Mouse (Mus musculus): ENCODE measurements around the gene Gatb. TPM values are rescaled to one million over a fixed set of nuclear protein-coding genes. Genes with fewer than 3 reads are reported as not detected.

The Gatb gene
- total RNA-seq, 2 experiments from 2014 or later, result 38.4 to 43.7 TPM

DNA sequence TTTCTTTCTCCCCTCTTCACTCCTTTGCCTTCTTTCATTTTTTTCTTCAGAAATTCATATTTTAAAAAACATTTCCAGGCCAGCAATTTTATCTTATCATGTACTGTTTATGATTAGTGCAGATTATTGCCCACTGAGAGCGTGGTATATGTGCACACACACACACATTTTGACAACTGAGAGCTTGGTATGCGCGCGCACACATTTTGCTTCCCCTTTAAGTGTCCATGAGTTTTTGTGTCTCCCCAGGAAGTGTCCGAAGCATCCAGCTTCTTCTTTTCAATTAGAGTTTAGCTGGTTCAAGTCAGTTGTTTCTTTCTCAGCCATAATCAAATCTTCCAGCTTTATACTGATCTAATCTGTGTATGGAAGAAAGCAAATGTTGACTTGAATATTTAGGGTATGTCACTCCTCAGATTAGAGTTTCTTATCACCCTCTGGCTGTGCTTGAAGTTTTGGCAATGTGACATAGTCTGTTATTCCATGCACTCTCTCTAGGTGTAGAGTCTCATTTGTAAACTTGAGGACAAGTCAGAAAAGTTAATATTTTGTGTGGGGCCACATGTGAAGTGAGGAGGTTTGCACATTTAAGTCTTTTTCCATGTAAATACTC is 18.8 kb downstream of the Gatb start:
- no peak for DNase-seq

DNA sequence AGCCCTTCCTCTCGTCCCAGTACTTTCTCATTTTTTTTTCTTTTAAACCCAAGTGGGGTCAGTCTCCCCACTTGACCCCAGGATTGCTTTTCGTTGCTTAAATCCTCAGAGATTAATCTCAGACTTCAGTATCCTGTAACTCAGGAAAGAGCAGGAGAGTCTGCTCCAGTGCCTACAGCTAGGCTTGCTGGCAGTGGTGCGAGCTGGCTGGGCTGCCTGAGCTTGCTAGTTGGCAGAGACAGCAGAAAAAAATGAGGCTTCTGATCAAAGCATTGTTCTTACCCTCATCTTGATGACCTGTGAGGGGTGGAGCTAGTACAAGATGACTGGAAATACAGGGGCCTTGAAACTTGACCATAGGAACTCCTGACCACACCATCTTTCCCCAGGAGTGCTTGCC is 20.5 kb downstream of the Gatb start:
- DNase-seq, result peak; percentile 12

DNA sequence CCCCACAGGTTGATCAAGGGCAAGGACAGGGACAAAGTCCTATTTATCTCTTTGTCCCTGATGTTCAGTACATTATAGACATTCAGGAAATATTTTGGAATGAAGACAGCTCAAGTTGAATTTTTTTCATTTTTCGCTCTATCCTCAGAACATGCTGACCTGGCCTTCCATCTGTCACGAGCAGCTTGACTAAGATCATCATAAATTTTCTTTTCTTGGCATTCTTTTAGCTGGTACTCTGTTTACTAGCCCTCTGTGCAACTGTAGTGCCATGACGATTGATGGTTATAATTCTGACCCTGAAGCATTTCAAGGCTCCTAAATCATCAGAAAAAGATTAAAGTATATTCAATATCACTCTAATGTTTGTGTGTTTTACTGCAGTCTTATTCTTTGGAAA is 25.6 kb downstream of the Gatb start:
- DNase-seq, result peak; percentile 6

DNA sequence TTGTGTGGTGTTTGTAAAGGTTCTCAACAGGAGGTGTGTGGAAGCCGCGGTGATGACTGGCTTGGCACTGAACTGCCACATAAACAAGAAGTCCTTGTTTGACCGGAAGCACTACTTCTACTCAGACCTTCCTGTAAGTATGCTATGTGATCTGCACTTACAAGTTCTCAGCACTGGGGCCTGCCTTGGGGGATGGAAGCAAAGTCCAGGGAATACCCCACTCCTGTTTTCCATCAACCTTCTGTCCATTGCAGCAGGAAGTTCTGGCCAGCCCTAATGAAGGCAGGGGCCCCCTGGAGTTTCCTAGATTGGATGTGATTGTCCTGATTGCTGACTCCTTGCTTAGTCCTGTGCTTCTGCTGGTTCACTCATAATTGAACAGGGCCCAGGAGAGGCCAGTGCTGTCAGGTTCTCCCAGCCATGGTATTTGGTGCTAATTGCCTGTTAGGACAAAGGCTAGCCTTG is 28.0 kb downstream of the Gatb start:
- no peak for DNase-seq

DNA sequence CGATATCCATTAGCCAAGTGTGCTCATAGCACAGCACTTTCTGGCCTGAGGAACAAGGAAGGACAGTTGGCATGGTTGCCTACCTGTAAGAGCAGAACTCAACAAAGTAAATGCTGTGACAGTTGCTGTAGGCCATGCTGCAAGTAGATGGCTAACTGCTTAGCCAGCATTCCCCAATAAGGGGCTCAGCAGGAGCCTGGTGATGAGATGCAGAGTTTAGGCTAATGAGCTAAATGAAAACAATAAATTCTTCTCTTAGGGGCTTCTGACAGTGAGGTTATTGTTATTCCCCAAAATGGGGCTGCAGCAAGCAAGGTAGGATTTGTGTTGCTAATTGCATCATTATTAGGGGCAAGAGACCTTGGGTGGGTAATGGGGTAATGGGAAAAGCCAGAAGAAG is 29.9 kb downstream of the Gatb start:
- DNase-seq, result no peak

DNA sequence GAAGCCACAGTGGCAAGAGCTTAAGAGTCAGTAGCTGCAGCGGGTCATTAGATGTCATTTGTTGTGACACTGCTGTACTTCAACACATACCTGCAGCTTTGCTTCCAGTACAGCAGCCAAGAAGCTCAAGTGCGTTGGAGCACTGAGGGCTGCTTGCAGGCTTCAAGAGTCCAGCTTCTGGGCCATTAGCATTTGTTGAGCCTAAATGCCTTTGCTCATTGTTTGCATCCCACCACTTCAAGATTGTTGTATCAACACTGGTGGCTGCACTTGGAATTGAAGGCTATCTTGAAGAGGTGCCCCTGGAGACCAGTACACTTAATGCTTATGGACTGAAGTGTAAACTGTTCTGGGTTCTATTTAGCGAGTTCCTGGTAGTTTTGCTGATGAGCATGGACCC is 33.0 kb downstream of the Gatb start:
- DNase-seq, result no peak

DNA sequence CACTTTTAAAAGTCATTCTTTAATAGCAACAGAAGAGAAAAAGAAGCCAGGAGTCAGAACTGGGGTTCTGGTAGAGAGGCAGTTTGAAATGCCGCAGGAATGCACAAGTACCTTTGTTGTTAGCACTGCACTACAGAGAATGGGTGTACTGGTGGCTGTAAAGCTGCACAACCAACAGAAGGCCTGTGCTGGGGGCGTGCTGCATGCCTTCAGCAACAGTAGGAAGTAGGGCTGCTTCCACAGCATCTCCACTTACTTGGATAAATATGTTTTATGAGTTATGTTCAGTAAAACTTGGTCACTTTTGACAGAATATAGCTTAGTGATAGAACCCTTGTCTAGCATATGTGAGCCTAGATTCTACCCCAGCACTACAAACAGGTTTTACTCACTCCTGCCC is 33.8 kb downstream of the Gatb start:
- no peak for DNase-seq

DNA sequence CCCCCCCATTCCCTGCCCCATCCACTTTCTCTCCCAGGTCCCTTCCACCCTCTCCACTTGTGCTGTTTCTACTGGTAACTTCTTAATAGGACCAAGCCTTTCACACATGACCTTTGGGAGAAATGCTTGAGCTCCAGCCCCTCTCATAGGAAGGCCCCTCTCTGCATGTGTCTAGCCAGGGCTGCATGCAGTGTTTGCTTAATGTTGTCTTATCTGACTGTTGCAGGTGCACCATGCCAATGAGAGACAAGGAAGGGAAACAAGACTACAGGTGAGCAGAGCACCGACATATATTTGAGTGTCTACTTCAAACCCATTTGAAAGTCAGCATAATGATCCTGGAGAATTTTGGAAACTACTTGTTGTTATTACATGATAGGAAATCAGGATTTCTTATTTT is 42.5 kb downstream of the Gatb start:
- no peak for DNase-seq

DNA sequence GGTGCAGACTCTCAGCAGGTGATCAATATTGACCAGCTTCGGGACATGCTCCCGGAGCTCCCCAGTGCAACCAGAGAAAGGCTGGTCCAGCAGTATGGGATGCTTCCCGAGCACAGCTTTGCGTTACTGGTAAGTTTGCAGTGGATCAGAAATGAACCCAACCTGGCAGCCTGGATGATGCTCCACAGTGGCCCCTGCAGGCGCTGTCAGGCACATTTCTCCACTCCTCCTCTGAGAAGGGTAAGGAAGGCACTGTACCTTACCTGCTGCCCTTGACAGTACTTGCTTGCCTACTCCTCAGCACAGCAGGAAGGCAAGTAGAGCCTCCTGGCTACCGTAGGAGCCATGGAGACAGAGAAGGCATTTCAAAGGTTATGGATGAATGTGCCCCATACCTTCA is 45.0 kb downstream of the Gatb start:
- peak; percentile 13 for DNase-seq

DNA sequence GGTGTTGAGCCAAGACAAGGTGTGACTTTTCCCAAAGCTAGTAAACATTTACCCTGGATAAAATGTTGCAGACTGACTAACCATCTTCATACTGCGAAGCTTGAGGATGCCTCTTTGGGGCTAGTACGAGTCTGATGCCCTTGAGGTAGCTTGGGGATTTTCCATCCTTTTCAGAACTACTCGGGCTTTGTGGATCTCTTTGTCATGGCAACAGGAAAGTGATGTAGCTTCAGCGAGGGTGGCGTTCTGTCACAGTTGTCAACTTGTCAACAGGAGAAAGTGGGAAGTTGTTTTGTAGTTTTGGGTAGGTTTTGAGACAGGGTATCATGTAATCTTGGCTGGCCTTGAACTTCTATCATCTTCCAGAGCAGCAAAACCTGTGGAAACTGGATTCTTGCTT is 45.4 kb downstream of the Gatb start:
- DNase-seq, result no peak

DNA sequence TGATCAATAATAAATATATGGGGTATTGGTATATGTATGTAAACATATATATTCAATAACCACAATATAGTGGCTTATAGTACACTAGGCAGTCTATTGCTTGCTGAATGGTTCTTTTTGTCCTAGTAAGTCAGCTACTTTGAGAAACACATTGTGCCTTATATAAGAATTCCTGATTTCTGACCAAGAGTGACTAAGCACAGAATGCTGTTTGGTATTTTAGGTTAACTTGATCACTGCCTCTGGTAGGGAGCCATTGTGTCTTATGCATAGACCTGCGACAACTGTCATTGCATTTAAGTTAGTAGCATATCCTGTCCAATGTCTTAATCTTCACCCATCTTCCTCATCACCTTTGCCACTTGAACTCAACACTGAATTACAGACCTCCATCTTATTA is 45.8 kb downstream of the Gatb start:
- DNase-seq, result no peak

DNA sequence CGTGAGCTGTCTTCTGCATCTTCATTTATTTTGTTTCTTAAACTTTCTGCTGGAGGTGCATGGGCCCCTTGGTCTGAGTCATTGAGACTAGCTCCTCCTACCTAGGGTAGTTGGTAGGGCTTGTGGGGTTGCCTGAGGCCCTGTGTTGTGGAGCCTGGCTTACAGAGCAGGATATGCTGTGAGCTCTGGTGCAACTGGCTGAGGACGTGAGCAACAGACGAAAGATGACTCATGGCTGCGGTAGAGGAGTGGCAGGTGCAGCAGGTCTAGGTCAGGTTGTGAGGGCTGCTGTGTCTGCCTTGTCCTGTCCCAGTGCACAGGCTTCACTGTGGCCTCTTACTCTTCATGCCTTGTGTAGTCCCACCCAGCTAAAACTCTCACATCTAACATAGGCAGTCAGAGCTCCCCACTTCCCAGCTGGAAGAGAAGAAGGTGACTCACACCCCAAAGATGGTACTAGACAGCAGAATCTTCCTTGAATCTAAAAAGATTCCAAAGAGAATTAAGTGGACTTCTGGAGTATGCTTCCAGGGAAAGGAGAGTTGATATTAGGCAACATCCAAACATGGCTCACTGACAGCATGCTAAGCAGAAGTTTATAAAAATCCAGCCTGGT is 56.1 kb downstream of the Gatb start:
- no peak for DNase-seq

DNA sequence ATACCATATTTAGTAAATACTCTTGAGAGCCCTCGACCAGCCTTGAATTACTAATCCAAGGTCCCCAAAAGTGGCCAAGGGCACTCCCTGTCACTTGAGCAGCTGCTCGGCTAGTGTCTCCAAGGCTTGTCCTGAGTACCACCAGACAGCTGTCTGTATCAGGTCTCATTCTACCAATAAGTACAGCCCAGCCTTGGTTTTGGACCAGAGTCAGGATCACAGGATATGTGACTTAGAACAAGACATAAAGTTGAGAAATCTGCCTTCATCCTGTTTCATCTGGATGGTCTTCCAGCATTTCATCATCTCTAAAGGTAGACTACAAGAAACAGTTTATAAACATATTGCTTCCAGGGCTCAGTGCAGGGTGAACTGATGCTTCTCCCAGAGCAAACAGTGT is 59.8 kb downstream of the Gatb start:
- no peak for DNase-seq

DNA sequence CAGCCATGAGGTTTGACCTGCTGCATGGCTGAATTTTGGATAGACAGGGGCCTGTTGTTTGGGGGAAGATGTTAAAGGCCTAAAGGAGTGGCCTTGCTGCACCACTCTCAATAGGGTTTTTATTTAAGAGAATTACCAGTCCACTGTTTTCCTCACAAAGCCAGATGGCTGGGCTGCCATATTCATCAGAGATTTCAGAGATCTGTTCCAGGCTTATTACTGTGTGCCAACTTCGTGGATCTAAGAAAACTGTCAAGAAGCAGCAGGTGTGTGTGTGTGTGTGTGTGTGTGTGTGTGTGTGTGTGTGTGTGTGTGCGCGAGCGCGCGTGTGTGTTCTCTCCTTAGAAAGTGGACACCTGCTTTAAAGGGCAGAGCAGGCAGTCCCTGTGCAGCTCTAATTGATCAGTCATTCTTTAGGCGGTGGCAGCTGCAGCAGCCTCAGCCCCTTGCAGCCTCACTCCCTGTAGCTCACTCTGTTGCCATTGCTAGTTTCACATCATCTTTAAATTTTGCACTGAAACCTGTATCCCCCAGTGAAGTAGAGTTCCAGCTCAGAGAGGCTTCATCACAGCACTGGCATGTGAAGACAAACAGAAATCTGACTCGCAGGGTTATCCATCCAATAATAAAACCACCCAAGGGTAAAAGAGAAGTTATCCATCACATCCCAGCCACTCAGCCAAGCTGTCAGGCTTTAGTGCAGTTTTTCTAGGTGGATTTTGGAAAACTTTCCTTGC is 60.6 kb downstream of the Gatb start:
- no peak for DNase-seq

DNA sequence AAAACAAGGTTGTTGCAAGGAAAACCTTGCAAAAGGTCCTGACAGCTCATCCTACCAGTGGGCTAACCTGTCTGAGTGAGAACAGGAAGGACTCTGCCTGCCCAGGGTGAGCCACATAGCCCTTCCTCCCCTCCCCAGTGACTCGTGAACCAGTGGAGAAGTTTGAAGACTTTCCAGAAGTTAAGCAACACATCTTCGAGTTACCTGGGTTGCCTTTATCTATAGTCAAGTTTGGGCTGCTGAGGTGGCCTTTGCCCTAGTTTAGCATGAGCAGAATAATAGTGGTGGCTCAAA is 61.2 kb downstream of the Gatb start:
- no peak for DNase-seq

DNA sequence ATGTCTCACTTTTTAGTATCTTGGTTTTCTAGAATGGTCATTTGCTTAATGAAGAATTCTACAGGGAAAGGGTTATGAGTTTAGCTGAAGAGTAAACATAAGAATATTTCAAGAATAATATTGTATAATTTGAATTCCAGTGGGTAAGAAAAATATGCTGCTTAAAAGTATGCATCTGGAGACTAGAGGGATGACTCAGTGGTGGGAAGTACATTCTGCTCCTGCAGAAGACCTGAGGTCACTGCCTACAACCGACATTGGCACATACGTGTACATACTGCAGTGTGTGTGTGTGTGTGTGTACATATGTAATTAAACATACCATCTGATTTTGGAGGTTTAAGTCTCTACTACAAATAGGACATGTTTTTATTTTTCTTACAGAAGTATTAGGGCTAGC is 61.7 kb downstream of the Gatb start:
- no peak for DNase-seq

DNA sequence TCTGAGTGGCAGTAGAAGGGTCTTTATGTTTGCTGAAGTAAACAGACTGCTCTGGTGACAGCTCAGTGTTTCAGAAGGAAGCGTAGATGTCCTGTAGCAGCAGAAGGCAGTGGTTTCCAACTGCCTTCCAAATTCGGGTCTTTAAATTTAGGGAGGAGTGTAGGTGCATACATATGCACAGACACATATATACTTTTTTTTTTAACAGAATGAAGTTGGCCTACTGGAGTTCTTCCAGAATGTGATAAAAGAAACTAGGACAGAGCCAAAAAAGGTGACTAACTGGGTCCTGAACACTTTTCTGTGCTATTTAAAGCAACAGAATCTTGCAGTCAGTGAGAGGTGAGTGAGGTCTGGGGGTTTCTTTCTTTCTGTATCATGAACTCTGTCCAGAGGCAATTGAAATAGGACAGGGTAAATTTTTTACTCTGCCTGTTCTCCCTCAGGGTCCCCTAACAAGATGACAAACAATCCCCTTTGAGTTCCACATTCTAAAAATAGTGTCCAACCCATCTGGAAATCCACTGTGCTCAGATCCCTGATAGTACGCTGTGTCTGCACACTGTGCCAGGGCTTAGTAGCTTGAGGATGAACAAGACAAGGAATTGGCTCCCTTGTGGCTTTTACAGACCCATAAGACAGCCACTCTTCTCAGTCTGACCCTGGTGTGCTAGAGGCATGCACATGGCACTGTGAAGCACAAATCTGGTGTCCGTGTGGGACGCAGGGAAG is 63.0 kb downstream of the Gatb start:
- DNase-seq, result no peak

DNA sequence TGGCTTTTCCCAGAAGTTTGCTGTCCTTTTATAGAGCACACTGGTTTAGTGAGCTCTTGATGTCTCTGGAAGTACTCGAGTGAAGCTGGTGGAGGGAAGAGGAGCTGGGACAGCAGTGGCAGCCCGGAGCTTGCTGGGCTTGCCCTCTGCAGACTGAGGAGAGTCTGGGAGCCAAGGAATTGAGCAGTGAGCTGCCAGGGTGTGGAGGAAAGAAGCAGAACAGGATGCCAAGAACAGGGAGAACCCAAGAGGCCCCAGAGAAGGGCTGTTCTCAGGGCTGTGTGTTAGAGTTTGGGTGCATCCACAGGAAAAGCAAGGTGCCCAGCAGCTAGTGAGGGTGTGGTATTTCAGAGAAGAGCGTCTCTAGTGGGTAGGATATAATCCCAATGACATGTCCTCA is 67.8 kb downstream of the Gatb start:
- DNase-seq, result no peak

DNA sequence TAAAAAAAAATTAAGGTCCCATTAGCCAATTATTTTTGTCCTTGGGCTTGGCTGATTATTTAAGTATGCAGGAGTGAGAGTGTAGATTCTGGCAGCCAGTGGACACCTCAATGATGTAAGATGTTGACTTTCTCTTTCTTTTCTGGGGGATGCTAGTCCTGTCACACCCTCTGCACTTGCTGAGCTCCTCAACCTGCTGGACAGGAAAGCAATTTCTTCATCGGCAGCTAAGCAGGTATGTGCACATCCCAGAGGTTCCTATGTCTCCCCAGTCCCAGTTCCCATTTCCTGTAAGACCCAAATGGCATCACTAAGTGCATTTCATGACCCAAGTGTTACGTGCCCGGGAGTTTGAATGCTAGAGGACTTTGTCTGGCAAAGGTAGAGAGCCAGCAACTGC is 70.9 kb downstream of the Gatb start:
- no peak for DNase-seq

DNA sequence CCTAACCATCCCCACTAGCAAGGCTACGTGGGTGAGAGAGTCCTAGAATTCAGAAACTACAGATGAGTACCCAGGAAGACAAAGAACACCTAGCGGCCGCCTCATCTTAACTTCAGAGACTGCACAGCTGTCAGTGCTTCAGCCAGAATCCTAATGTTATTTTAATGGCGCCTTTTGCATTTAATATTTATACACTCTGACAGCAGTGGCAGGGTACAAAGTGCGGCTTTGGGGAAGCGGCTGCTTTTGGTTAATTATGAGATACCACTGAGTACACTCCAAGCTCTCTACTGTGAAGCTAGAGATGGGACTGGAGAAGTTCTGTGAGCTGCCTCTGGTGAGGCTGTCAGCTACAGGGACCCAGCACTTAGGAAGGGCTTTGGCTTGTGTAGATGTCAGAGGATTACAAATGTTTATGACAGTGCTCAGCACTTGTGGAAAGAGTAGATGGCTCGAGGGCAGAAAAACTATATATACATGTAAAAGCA is 71.6 kb downstream of the Gatb start:
- DNase-seq, result no peak

DNA sequence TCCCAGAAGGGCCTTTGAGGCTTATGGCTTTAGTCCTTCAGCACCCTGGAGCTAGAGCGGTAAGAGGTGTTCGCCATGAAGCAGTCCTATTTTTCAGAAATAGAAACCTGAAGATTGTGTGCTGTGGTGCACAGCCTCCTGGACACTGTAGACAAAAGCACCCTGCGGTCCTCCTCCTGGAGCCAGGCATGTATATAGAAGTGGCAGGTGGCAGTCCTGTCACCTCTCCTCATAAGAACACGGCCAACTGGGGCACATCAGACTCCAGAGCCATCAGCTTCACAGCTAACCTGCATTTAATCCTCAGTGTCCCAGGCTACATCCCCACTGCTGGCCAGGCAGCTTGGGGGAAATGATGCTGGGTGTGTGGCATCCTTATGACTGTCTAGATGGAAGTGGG is 75.3 kb downstream of the Gatb start:
- DNase-seq, result no peak

DNA sequence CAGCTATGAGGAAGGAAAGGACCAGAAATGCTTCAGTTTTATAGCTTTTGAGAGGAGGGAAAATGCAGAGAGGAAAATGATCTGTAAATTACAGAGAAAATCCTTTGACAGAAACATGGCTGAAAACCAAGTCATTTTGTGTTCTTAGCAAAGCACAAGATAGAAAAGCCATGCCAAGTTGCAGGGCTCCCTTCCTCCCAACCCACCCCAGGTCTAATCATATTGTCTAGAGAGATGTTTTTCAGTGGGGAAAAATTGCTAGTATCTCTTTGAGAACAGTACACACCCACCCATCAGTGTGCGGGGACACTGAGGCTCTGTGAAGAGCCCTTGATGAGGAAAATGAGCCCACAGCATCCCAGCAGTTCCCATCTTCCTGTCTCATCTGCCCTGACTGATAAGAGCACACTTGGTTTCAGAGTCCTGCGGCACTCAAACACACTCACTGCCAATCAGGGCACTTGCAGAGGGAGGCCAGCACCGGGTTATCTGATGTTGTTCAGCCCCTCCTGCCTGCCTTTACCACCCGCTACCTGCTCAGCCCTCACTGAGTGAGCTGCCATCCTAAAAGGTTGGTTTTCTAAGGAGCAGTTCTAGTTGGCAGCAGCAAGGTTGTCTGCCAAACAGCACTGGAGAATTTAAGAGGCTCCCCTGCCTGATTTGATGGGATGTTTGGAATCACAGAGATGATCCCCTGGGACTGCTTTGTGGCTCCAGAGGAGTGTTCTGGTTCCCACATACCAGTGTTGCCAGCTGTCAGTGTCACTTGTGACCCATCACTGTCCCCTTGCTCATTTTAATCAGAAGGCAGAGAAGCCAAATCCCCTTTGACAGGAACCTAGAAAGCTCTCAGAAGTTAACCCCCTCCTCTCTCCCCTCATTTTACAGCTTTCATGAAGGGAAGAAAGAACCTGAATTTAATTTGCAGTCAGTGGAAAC is 79.1 kb downstream of the Gatb start:
- no peak for DNase-seq

All from adrenal gland, postnatal 10 days (tissue).